Mouse (Mus musculus) lung, postnatal 0 days (tissue): ENCODE results near the gene Atg7.
A peak's percentile ranks its signal among the peaks of the same experiment; 100 is the strongest.

Experiments used
- CTCF ChIP-seq: IDR thresholded peaks from 2 replicates; pipeline ENCODE4 v1.5.1; 2016; ENCODE audit warnings: antibody characterized with exemption, mild to moderate bottlenecking
- EP300 ChIP-seq: IDR thresholded peaks from 2 replicates; pipeline ENCODE4 v1.6.1; 2016; ENCODE audit warnings: antibody characterized with exemption, mild to moderate bottlenecking, control low read depth

DNA sequence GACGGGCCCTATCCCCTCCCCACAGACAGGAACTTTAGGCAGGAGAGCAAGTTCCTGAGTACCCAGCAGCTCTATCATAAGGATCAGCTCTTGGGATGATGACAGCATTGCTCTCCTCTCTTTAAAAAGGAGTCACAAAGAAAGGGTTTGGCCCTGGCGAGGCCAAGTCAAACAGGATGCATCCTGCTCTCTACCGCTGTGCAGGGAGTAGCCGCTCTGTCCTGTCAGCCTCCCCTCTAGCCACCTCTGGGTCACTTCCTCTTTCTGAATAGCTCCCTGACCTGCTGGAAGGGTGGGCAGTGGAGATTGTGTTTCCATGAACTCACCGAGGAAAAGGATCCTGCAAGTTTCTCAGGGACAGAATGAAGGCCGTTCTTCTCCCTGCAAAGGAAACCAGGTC, 175.6 kb downstream of the Atg7 start:
- TF ChIP-seq CTCF (no peak), EP300 (peak; percentile 69; the same call in 1 of the 2 replicates)
